Mouse (Mus musculus) left cerebral cortex, postnatal 4 days (tissue): ENCODE measurements around the gene Usp38. TPM values are rescaled to one million over a fixed set of nuclear protein-coding genes. Genes with fewer than 3 reads are reported as not detected.

ENCODE experiments used
- DNase-seq: peaks from one replicate; pipeline ENCODE4 v3.0.0-alpha.2; 2022
- intact Hi-C: fragments of 180-260 bp; cut with DNase I; formaldehyde crosslinking; loops from one replicate; pipeline ENCODE4 v1.15.1; 2025
- total RNA-seq, 2 experiments: library from RNA; stranded (reverse); gene quantifications; 2 replicates each; pipeline ENCODE4 v1.2.3; 2021

Usp38 gene
- total RNA-seq, 2 experiments from 2014 or later: 26.6 to 27.2 TPM

DNA sequence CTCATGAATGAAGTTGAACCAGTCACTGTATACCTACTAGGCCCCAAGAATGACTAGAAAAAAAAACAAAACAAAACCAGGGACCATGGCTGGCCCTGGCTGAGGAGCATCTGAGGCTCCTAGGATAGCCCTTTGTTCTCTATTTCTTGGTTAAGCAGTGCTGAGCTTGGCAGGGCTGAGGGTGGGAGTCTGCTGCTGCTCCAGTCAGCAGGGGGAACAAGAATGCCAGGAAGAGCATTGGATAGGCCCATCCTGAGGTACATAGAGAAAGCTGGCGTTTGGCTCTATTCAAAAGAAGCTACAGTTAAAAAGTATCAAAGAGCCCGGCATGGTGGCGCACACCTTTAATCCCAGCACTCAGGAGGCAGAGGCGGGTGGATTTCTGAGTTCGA lies 52.1 kb downstream of the Usp38 start:
- intact Hi-C loops: no loop called here

DNA sequence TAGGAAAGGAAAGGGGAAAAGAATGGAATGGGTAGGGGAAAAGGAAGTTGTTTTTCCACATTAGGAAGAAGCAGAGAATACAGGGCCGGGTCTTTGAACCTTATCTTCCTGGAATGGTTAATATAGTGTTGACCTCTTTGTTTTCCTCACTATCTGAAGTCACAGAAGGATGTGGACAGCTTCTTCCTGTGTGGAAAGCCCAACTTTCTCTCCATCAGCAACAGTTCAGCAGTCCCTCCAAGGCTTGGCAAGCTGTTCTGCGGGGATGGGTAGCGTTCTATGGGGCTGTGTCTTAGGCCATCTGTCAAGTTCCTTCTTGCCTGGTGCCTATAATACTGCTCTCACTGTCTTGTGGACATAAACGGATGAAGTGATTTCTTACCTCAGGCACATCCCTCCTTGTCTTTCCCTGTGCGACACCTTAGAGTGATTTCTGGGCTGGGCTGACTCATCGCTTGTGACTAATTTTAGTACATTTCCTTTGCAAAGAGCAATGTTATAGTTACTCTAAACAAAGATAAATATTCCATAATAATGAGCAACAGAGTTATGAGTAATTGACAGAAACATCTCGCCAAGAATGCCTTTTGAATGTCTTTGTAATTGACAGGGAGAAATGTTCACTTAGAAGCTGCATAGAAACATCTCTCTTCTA lies 52.7 kb downstream of the Usp38 start:
- intact Hi-C loops: no loop called here
- peak; percentile 40 for DNase-seq

More for the DNA sequence above, 52.1 kb downstream of the Usp38 start:
- DNase-seq: peak; percentile 14

DNA sequence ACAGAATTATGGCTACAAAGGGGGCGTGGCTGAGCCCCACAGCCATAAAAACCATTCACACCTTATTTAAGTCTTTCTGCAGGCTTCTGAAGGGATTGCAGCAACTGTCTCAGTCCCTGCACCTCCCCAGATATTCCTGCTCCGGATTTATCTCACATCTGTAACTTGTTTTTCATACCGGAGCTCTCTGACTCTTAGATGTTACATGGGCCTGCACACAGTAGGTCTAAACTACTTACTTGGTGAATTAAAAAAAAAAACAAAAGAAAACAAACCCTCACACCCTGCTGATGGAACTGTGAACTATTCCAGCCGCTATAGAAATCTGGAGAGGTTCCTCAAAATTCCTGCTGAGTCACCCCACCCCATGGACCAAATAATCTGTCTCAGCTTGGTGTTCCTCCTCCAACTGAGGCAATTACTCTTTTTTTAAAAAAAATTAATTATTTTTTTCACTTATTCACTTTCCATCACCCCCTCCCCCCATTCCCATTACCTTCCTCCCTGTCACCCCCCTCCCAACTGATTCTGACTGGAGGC lies 53.6 kb downstream of the Usp38 start:
- no peak for DNase-seq
- intact Hi-C loops: no loop called here

DNA sequence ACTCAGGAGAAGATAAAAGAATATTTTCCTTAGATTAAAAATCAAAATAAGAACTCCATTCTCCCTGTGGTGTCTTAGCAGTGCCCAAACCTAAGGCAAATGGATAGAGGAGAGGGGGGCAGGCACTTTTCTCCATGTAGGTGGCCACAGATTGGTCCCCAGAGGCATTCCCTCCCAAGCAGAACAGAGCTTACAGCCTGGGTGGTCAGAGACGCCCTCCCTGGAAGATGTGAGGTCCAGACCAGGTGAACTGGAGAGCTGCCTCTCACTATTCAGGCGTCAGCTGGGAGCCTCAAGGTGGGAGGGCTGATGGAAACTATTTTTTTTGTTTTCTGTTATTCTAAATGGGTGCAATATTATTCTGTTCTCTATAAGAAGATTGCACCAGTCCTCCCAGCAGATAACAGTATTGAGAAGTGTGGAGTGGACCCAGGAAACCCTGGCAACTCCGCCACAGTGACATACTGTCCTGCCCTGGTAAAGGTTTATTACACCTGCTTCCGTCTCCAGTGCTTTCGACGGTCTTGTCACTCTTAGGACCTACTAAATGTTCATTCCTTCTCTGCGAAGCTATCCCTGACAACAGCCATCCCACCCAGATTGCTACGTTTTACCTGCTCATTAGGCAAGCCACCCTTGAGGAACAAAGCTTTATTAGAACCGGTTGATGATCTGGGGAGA lies 55.0 kb downstream of the Usp38 start:
- intact Hi-C loops: no loop called here
- DNase-seq: no peak

DNA sequence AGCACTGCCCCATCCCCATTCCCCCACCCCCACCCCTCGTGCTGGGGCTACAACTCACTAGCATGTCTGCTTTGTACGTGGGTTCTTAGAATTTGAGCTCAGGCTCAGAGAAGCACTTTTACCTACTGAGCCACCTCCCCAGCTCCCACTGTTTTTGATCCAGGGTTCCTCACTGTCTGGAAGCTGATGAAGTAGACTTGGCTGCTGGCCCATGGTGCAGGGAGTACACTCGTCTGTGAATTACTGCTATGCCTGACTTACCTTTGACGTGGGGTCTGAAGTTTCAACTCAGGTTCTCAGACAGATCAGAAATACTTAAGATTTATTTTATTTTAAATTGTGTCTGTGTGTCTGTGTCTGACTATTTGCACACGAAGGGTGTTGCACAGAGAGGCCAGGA lies 57.0 kb downstream of the Usp38 start:
- no peak for DNase-seq
- intact Hi-C loops: no loop called here

DNA sequence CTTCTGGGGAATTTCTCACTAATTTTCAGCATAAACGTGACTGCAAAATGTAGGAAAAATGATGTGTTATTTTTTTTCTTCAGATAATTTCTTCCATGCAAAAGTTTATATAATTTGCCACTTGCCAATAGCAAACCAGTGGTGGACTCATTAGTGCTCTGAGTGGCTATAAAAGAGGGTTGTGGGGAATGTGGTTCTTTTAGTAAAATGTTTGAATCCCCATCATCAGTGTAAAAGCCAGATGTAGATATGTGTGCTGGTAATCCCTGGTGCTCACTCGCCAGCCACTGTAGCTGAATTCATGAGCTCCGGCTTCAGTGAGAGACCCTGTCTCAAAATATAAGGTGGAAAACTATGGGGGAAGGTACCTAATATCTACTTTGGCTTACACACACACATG lies 61.8 kb downstream of the Usp38 start:
- intact Hi-C loops: no loop called here
- no peak for DNase-seq

DNA sequence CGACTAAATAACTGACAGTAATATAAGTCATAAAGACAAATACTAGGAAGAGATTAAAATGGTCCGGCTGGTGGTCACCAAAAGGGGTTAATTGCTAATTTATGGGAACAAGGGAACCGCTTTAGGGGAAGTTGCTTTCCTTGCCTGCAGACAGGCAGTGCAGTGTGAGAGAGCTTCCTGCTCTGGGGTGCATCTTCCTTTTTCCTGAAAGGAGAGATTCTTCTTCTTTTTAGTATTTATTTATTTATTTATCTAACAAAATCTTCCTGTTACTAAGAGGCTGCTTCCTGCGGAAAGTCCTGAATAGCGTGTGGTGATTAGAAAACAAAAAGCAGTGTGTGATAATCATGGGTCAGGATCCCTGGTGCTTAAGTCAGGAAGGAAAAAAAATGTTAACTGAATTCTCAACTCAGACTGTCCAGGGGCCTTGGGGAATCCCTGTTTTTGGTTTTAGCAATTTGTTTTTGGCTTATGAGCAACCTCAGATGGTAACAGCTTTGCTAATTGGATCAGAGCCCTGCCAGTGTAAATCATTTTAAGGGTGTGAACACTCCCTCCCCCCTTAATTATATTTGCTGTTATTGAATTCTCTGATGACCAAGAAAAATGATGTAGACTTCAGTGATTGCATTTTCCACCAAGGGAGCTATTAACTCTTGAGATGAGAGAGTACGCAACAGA lies 62.4 kb downstream of the Usp38 start:
- intact Hi-C loops: no loop called here
- no peak for DNase-seq

DNA sequence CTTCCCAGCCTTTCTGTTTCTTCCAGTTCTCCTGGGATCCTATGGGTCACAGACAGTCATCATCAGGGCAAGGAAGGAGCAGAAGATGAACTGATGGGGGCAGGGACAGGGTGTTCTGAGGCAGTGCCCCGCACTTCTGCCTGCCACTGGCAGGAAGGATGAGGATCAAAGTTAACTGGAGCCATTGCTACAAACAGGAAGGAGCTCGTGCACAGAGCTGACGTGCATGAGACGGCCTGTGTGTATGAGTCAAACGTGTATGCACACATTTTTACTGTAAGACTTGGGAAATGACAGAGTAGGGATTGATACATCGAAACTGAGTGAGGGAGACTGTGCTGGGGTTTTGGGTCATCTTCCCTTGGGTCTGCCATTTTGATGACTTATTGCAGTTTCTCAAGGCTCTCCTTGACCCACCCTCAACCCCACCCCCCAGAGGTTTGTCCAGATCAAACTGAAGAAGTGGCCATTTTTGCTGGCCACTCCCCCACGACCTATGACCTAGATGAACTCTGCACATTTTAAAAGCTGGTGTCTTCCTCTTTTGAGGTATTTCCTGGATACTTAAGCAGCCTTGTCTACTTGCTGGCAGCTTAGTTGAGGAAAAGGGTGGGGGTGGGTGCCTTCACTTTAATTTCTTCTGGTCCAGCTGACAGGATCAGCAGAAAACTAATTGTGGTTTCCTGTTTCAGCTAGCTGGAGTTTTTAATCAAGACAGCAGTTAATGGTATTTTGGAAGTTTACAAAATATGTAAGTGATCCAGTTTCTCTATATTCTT lies 66.1 kb downstream of the Usp38 start:
- DNase-seq: no peak
- intact Hi-C loops: no loop called here

DNA sequence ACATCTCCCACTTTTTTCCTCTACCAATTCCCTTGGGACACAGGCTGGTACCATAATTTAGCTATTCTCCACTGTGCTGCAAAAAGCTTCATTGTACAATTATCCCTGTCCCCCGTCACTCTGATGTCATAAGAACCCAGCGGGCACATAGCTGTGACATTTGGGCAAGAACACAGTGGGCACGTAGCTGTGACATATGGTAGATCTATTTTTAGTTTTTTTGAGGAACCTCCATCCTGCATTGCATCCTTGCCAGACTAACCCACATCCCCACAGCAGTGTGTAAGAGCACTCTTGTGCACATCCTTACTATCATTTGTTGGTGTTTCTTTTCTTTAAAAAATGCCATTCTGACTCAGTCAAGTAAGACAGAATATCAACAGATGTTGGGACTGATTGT lies 71.0 kb downstream of the Usp38 start:
- intact Hi-C loops: no loop called here
- DNase-seq: no peak

DNA sequence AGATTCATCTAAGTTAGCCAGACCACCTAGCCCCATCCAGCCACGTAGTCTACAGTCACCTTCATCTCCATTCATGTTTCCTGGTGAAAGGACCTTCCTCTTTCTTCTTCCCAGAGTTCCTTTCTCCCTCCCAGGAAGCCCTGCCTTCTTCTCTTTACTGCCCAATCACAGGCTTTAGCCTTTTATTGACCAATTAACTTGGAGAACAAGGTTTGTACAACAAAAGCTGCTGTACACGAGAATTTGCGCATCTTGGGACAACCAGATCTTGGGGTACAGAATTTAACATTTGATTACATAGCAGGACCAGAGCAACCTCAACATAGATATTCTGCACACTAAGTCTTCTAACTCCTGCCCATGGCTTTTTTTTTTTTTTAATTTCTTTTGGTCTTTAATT lies 73.1 kb downstream of the Usp38 start:
- no peak for DNase-seq
- intact Hi-C loops: no loop called here

DNA sequence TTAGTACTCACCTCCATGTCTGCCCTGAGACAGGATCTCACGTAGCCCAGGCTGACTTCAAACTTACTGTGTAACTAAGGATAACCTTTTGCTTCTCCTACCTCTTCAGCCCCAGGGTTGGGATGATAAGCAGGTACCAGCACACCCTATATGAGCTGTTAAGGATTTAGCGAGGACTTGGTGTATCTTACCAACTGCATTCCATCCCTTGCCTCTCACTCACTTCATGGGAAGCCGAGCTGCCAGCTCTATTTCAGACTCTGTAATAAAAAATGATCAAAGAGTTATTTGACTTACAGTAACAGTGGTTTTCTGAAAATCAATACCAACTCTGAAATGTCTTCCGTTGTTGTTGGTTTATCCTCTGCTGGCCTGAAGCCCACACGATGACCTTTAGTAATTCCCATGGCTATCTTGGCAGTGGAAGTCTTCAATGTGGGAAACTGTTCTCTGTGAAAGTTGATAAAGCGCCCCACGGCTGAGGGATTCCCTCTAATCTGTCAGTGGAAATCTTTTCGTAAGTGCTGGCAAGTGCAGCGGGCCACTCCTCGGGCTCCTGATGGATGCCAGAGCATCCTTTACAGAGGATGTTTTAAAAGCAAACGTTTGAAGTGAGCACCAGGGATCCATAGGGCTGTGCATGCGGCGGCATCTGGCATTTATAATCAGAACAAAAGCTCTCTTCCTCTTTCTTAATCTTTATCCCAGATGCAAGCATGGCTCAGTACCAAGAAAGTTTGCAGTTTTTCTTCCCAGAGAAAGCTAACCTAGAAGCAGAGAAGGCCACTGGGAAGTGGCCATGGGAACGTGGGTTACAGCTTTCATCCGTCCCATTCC lies 76.7 kb downstream of the Usp38 start:
- intact Hi-C loops: no loop called here
- DNase-seq: no peak

Other genes with a start within 250 kb of the Usp38 start
- 10 to 100 TPM; 15.0 to 16.1 TPM for gene Gab1, start 134.4 kb downstream of the Usp38 start, total RNA-seq